Mouse (Mus musculus) gastrocnemius, adult 2 months (tissue): ENCODE results near the gene Disp2. TPM values are rescaled to one million over a fixed set of nuclear protein-coding genes. Genes with fewer than 3 reads are reported as not detected.

Source experiments
- DNase-seq: peaks from one replicate; pipeline ENCODE4 v3.0.0; 2022
- H3K27ac ChIP-seq: fragments of 200-600 bp; 2 replicates; pipeline ENCODE4 v1.8.1; 2022; ENCODE audit warnings: mild to moderate bottlenecking
- H3K4me3 ChIP-seq: fragments of 200-600 bp; 2 replicates; pipeline ENCODE4 v1.8.1; 2022; ENCODE audit warnings: mild to moderate bottlenecking, moderate library complexity
- CTCF ChIP-seq: fragments of 200-600 bp; IDR thresholded peaks from 2 replicates; pipeline ENCODE4 v1.8.1; 2022; ENCODE audit warnings: antibody characterized with exemption, mild to moderate bottlenecking, moderate library complexity
- intact Hi-C: fragments of 180-260 bp; cut with DNase I; formaldehyde crosslinking; loops from one replicate; pipeline ENCODE4 v1.15.1; 2025
- total RNA-seq, 2 experiments: library from RNA; stranded (reverse); gene quantifications; 2 replicates each; pipeline ENCODE4 v1.2.3; 2021

Disp2 gene
- total RNA-seq, 2 experiments from 2014 or later: not detected

DNA sequence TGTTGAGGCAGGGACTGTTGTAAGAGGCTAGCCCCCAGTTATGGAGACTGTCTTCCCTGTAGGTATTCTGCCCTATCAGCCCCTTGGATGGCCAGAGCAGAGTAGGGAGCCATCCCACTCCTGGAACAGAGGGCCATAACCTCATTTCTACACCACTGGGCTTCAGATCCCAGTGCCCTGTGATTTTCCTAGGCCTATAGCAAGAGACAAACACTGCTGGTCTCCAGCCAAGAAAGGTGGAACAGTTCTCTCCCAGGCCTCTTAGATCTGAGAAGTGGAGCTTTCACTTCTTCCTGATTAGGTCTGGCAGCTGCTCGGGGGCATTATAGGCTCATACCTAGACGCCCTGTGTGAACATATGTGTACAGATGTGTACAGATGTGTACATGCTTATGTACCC is 3.2 kb upstream of the Disp2 start:
- TF ChIP-seq CTCF: no peak
- Histone ChIP-seq H3K27ac (peak overlapping the region; percentile 25; the same call in 1 of the 2 replicates), H3K4me3 (no peak overlapping the region)
- intact Hi-C loops: no loop called here
- DNase-seq: no peak

DNA sequence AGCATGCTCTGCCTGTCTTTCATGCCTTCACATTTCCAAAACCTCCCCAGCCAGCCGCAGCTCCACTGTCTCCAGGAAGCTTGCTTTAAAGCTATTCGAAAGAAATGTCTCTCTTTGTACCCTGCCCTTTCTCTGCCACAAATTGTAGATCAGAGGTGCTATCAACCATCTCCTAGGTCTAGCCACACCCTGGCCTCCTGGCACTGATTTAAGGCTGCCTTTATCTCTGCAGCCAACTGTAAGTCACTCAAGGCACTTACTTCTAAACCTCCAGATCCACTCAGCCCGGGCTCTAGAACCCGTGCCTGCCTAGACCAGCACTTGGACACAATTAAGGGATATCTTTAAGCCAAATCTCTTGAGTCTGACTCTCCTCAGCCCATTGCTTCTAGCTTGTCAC is 1.1 kb upstream of the Disp2 start:
- intact Hi-C loops: no loop called here
- DNase-seq: no peak
- TF ChIP-seq CTCF: no peak
- Histone ChIP-seq H3K4me3 (no peak overlapping the region), H3K27ac (no peak overlapping the region)

DNA sequence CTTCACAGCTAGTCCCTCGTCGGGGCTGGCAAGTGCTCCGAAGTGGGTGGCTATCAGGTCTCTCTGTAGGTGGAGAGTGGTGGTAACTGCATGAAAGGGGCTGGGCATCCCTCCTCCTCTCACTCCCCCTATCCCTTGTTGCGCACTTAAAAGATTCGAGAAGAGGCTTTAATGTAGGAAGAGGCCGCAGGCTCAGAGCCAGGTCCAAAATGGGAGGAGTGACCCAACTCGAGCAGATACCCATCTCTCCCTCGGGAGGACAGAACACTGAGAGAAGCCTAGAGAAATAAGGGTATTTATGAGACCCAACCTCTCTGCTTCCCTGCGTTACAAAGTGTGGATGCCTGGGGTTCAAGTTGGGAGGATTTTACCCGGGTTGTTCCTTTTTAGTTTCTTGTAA is 454 bp upstream of the Disp2 start:
- H3K27ac ChIP-seq: no peak overlapping the region
- no peak for TF ChIP-seq CTCF
- DNase-seq: no peak
- intact Hi-C loops: no loop called here
- H3K4me3 ChIP-seq: peak overlapping the region; percentile 61

DNA sequence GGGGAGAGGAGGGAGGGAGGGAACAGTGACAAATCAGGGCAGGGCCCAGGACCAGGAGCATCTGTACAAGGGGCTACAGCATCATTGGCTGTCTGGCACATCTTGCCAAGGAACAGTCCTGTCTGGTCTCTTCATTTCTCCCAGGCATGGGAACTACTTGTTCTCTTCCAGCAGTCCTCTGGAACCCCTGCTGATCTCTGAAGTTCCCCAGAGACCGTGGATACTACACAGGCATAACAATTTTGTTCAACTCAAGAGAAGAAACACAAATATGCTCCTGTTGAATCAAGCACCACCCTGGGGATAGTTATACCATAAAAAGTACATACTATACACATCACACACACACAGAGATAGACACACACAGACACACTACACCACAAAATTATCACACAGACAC is 1.6 kb downstream of the Disp2 start:
- TF ChIP-seq CTCF: no peak
- H3K4me3 ChIP-seq: no peak overlapping the region
- intact Hi-C loops: loop anchor here (5.0 kb wide), 1 partner anchor 39 kb away; no protein-coding TSS in a partner anchor
- no peak overlapping the region for H3K27ac ChIP-seq
- no peak for DNase-seq

DNA sequence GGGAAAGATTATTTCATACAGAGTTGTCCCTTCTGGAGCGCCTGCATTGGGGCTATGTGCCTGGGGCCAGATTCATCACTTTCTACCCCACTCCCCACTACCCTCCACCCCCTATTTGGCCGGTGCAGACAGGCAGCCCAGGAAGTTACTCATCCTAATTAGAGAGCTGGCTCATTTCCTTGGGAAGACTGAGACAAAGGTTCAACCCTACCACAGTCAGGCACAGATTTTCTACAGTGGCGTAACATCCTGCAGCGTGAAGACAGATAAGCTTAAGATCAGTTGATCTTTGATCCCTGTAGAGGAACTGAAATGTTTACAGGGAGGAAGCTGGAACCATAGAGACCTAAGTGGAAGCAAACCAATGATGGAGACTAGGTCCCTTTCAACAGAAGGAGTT is 2.8 kb downstream of the Disp2 start:
- intact Hi-C loops: loop anchor here (5.0 kb wide), 1 partner anchor 40 kb away; no protein-coding TSS in a partner anchor
- no peak for DNase-seq
- Histone ChIP-seq H3K4me3 (no peak overlapping the region), H3K27ac (no peak overlapping the region)
- TF ChIP-seq CTCF: no peak

DNA sequence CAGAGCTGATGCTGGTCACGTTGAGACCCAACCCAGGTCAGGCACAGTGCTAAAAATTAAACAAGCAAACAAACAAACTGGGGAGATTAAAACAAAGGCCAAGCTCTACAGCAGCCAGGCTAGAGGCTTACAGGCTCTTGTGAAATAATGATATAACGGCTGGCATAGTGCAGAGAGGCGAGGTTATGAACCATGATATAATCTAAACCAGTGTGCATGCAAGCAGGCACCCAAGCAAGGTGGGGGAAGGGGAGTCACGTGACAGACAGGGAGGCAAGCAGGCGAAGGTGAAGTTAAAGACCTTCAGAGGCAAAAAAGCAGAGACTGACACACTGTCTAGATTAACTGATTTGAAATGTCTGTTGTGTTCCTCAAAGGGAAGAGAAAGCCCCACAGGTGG is 3.6 kb downstream of the Disp2 start:
- Histone ChIP-seq H3K4me3 (no peak overlapping the region), H3K27ac (no peak overlapping the region)
- TF ChIP-seq CTCF: no peak
- DNase-seq: no peak
- intact Hi-C loops: loop anchor here (5.0 kb wide), 1 partner anchor 41 kb away; no protein-coding TSS in a partner anchor

DNA sequence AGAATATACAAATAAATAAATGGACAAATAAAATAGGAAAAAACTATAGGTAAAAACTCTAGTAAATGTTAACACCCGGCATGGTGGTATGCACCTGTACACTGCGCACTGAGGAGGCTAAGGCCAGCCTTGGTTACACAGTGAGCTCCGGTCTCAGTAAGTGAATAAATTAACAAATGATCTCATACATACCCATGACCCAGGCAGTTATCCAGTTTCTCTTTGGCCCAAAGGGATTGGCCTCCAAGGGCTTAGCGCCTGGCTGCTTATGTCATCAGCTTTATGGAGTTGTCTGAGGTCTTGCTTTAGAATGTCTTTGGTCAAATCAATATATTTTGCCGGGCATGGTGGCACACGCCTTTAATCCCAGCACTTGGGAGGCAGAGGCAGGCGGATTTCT is 4.1 kb downstream of the Disp2 start:
- no peak for TF ChIP-seq CTCF
- intact Hi-C loops: loop anchor here (5.0 kb wide), 1 partner anchor 41 kb away; no protein-coding TSS in a partner anchor
- DNase-seq: no peak
- no peak overlapping the region for H3K4me3 ChIP-seq
- H3K27ac ChIP-seq: no peak overlapping the region

DNA sequence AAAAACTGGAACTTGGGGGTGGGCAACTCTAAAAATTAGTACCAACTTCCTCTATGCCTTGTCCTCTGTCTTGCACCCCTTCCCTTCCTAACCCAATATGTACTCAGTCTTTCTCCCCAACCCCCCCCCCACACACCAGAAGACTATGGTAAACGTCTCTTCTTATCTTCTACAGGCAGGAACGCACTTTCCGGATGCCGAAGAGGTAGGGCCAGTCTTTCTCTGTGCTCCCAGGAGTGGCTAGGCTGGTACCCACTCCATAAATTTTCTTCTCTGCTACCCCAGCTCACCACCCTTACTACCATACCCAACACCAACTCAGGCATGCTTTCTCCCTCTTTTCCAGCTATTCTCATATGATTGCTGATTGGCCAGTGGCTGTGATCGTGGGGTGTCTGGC is 7.0 kb downstream of the Disp2 start:
- Histone ChIP-seq H3K4me3 (no peak overlapping the region), H3K27ac (no peak overlapping the region)
- no peak for DNase-seq
- TF ChIP-seq CTCF: no peak
- intact Hi-C loops: no loop called here

DNA sequence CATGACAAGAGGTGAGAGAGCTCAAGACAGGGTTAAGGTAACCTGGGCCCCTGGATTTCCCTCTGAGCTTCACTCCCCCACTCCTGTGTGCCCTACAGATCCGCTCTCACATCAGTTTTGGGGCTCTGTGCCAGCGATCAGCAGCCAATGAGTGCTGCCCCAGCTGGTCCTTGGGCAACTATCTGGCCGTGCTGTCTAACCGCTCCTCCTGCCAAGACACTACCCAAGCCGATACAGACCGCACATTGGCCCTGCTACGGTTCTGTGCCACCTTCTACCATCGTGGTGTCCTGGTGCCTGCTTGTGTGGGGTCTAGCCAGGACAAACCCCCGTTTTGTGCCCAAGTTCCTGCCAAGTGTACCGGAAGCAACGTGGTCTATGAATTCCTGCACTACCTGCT is 10.0 kb downstream of the Disp2 start:
- Histone ChIP-seq H3K27ac (no peak overlapping the region), H3K4me3 (no peak overlapping the region)
- peak; percentile 88 for DNase-seq
- no peak for TF ChIP-seq CTCF
- intact Hi-C loops: no loop called here

DNA sequence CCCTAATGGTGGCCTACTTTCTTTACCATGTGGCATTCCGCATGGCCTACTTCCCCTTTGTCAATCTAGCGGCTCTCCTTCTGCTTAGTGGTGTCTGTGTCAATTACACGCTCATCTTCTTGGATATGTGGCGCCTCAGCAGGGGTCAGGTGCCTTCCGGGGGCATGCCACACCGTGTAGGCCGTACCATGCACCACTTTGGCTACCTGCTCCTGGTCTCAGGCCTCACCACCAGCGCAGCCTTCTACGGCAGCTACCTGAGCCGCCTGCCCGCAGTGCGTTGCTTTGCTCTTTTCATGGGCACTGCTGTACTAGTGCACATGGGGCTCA is 10.7 kb downstream of the Disp2 start:
- DNase-seq: no peak
- TF ChIP-seq CTCF: no peak
- Histone ChIP-seq H3K4me3 (peak overlapping the region; percentile 55), H3K27ac (peak overlapping the region; percentile 28)
- intact Hi-C loops: loop anchor here (1.0 kb wide), 1 partner anchor 93 kb away; no protein-coding TSS in a partner anchor

DNA sequence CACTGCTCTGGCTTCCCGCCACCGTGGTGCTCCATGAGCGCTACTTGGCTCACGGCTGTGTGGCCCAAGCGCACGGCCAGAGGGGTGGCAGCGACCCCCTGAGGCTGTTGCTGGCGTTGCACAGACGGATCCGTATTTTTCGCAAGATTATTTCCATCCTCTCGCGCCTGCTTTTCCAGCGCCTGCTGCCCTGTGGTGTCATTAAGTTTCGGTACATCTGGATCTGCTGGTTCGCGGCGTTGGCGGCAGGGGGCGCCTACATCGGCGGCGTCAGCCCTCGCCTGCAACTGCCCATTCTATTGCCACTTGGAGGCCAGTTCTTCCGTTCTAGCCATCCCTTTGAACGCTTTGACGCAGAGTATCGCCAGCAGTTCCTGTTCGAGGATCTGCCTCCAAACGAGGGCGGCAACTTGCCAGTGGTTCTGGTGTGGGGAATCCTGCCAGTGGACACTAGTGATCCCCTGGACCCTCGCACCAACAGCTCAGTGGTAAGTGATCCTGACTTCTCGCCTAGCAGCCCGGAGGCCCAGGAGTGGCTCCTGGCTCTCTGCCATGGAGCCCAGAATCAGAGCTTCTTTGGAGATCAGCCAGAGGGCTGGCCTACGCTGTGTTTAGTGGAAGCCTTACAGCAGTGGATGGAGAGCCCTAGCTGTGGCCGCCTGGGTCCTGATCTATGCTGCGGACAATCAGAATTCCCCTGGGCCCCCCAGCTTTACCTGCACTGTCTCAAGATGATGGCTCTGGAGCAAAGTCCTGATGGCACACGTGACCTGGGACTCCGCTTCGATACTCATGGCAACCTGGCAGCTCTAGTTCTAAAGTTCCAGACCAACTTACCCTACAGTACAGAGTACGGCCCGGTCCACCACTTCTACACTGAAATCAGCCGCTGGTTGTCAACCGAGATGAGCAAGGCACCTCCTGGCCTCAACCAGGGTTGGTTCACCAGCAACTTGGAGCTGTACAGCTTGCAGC is 11.3 kb downstream of the Disp2 start:
- intact Hi-C loops: loop anchor here (1.0 kb wide), 1 partner anchor 92 kb away; no protein-coding TSS in a partner anchor
- Histone ChIP-seq H3K4me3 (peak overlapping the region; percentile 55), H3K27ac (peak overlapping the region; percentile 28)
- peak; percentile 77 for TF ChIP-seq CTCF
- peak; percentile 80 for DNase-seq

DNA sequence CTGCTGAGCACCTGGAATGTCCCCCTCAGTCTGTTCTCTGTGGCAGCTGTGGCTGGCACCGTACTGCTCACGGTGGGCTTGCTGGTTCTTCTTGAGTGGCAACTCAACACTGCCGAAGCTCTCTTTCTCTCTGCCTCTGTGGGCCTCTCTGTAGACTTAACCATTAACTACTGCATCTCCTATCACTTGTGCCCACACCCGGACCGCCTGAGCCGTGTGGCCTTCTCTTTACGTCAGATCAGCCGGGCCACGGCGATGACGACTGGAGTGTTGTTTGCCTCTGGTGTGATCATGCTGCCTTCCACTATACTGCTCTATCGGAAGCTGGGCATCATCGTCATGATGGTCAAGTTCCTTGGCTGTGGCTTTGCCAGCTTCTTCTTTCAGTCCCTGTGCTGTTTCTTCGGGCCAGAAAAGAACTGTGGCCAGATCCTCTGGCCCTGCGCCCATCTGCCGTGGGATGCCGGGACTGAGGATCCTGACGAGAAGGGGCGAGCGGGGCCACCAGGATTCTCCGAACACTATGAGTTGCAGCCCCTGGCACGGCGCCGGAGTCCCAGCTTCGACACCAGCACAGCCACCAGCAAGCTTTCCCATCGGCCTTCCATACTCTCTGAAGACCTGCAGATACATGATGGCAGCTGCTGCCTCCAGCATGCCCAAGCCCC is 12.2 kb downstream of the Disp2 start:
- DNase-seq: peak; percentile 52
- no peak for TF ChIP-seq CTCF
- H3K27ac ChIP-seq: no peak overlapping the region
- intact Hi-C loops: no loop called here
- no peak overlapping the region; the same call in 1 of the 2 replicates for H3K4me3 ChIP-seq

DNA sequence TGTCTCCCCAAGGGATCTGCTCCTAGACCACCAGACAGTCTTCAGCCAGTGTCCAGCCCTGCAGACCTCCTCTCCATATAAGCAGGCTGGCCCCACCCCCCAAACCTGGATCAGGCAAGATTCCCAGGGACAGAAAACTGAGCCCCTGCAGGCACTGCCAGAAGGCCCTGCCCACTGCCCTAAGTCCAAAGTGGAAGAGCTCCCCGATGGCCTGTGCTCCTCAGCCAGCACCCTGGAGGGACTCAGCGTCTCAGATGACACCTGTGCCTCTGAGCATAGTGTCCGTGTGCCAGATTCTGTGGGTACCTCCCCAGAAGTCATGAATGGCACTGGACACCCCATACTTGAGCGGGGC is 12.7 kb downstream of the Disp2 start:
- Histone ChIP-seq H3K4me3 (no peak overlapping the region; the same call in 1 of the 2 replicates), H3K27ac (no peak overlapping the region)
- intact Hi-C loops: no loop called here
- DNase-seq: peak; percentile 75
- TF ChIP-seq CTCF: no peak
